Mouse (Mus musculus): ENCODE data around the gene Insyn1.
A peak's percentile ranks its signal among the peaks of the same experiment; 100 is the strongest.

Insyn1 gene

GRCm38 (mm10) chr9:58487851-58488801 is at the start of gene Insyn1:
Gene Insyn1 (plus strand): TSS chr9:58488603.
- peak; percentile 61 for DNase-seq (ENCODE audit: low read depth, low spot score)

DNA sequence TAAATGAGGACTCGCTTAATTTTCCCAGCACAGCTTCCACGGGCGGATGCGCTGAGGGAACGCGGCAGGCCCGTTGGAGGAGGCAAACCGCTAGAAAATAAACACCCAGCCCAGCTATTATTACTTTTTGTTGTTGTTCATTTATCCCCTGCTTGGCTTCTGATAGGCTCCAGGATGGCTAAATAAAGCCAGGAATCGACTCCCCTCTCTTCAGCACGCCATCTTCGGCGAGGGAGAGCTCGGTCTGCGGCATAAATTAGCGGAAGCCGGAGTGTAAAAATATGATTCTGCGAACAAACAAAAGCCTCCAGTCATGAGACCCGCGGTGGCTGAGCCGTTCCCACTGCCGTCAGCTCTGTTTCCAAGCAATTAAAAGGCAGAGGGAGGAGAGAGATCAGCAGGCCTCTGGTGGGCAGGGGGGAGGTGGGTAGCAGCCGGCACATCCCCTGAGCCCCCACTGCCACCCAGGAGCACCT is 49.4 kb upstream of the Insyn1 start:
- DNase-seq (ENCODE audit: low read depth, low spot score): no peak

GRCm38 (mm10) chr9:58440100-58440499 is 48.3 kb upstream of the Insyn1 start:
- no peak for DNase-seq (ENCODE audit: low read depth, low spot score)

GRCm38 (mm10) chr9:58440614-58441013 is 47.8 kb upstream of the Insyn1 start:
- DNase-seq (ENCODE audit: low read depth, low spot score): no peak

- DNase-seq (ENCODE audit: low read depth, low spot score): no peak
These were observed 46.9 kb upstream of the Insyn1 start for GRCm38 (mm10) chr9:58441351-58442104.

GRCm38 (mm10) chr9:58442105-58443010 is 46.0 kb upstream of the Insyn1 start:
- no peak for DNase-seq (ENCODE audit: low read depth, low spot score)

- no peak for DNase-seq (ENCODE audit: low read depth, low spot score)
These were observed 45.3 kb upstream of the Insyn1 start for GRCm38 (mm10) chr9:58443061-58443460.

- DNase-seq (ENCODE audit: low read depth, low spot score): no peak
These were observed 41.6 kb upstream of the Insyn1 start for GRCm38 (mm10) chr9:58446829-58447228.

DNA sequence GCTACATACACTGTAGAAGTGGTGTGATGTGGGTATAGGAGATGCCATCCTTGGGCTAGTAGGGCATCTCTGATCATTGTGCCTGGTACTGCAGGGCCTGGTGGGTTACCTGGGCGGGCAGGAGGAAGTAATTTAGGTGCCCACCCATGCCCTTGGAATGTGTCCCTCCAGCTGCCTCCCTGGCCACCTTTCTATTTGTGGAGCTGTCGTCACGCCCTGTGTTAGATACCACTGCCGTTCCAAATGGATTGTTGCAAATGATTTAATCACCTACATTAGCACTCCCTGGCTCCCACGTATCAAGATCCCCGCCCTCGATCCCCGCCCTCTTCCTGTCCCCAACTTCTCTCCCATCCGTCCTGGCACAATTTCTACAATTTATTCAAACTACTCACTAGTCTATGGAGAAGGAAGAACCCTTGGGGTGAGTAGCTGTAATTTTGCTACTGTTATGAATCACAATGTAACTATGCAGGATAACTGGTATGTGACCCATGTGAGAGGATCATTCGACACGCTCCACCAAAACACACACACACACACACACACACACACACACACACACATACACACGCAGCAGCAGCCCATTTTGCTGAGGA is 40.3 kb upstream of the Insyn1 start:
- DNase-seq (ENCODE audit: low read depth, low spot score): no peak

GRCm38 (mm10) chr9:58449526-58449925 is 38.9 kb upstream of the Insyn1 start:
- no peak for DNase-seq (ENCODE audit: low read depth, low spot score)

GRCm38 (mm10) chr9:58453791-58454378 is 34.5 kb upstream of the Insyn1 start:
- no peak for DNase-seq (ENCODE audit: low read depth, low spot score)

DNA sequence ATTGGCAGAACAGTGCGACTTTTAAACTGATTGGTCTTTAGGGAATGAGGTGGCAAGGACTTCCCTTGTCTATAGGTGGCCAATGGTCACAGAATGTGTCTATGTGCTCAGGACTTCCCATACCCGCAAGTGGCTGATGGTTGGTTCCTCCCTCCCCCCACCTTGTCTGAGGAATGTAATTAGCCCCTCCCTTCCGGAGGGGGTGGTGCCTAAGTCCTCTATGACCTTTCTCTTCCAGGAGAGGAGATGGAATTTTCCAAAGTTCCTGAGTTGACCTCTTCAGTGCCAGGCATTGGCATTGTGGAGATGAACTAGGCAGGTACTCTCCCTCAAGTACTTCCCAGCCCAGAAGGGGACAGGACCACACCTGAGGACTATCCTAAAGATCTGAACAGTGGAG is 33.5 kb upstream of the Insyn1 start:
- DNase-seq (ENCODE audit: low read depth, low spot score): no peak

- no peak for DNase-seq (ENCODE audit: low read depth, low spot score)
These were observed 32.6 kb upstream of the Insyn1 start for GRCm38 (mm10) chr9:58455798-58456197.

DNA sequence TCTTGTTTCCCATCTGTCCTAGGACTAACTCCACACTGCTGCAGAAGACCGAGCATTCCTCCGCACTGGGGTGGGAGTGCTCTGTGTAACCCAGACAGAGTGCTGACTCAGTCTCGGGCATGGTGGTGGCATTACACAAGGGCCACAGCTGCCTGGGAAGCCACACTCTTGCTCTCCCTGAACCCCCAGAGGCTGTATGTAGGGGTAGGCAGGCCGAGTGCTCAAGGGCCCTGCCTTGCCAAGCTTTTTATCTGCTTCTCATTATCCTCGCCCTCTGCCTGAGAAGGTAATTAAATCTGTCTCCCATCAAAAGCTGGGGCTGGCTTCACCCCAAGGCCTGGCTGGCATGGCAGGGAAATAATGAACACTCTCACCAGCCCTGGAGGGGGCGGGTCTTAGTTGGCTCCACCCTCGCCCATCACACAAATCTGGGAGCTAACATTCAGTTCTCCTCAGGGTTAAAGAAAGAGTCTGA is 30.9 kb upstream of the Insyn1 start:
- DNase-seq (ENCODE audit: low read depth, low spot score): no peak

GRCm38 (mm10) chr9:58458341-58458740 is 30.1 kb upstream of the Insyn1 start:
- DNase-seq (ENCODE audit: low read depth, low spot score): no peak

DNA sequence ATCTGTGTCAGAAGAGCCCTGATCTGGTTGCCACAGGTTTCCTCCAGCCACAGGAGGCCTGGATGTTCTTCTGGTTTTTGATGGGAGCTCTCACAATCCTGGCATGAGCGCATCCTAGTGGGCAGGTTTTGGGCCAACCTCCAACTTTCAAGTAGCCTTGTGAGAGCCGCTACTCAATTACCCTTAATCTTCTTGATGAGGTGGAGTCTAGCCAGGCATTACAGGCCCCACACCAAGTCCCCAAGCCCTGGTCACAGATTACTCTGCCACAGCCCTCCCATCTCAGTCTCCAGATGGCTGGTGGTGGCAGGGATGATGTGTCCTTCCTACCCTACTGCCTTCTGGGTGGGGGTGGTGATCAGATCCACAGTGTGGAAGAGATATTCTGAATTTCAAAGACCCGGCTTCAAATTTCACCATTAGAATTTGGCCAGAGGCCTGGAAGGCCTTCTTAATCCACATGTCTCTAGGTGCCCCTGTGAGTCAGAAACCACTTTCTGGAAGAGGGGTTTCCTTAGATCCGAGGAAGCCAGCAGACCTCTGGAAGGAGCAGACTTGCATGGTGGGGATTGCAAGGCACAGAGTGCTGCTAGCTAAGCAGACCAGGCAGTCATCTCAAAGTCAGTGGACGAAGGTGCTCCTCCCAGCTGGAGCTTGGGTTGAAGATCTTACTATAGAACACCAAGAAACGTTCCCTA is 29.4 kb upstream of the Insyn1 start:
- no peak for DNase-seq (ENCODE audit: low read depth, low spot score)

DNA sequence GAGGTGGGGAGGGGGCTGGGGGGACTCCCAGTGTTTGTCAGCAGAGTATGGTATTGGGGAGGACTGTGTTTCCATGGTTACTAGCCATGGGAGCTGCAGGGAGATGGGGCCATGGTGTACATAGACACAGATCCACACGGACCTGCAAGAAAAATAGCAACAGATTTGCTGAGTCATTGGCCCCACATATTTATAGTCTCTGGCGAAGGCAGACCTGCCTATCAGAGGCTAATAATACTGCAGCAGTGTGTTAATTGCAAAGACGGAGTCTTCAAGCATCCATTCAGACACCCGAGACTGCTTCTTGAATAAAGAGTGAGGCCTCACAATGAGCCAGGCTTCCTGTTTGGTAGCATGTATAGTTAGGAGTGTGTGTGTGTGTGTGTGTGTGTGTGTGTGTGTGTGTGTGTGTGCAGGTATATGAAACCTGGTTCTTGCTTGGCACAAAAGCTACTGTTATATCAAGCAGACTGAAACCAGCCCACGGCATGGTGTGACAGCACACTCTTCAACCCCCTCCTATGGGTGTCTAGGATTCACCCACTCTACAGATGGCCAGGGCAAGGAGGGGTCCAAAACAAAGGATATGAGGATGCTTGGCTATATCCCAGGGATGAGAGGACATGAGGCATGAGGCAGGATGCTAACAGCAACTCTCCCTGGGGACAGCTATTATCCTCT is 20.9 kb upstream of the Insyn1 start:
- no peak for DNase-seq (ENCODE audit: low read depth, low spot score)

DNA sequence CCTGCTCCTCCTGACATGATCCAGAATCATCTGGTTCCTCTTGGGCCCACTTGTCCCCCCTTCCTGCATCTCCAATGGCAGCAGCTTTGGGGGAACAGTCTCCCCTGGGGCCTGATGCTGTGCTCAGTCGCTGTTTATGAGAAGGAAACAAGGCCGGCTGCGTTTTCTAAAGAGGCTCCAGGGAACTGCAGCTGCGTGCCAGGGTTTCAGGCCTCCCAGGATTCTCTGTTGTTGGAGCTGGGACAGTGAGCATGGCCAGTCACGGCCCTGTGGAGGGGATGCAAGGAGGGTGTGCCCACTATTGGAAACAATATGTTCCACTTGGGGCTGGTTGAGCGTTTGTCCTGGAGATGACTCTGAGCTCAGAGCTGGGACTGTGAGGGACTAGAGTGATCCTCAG is 17.9 kb upstream of the Insyn1 start:
- no peak for DNase-seq (ENCODE audit: low read depth, low spot score)

DNA sequence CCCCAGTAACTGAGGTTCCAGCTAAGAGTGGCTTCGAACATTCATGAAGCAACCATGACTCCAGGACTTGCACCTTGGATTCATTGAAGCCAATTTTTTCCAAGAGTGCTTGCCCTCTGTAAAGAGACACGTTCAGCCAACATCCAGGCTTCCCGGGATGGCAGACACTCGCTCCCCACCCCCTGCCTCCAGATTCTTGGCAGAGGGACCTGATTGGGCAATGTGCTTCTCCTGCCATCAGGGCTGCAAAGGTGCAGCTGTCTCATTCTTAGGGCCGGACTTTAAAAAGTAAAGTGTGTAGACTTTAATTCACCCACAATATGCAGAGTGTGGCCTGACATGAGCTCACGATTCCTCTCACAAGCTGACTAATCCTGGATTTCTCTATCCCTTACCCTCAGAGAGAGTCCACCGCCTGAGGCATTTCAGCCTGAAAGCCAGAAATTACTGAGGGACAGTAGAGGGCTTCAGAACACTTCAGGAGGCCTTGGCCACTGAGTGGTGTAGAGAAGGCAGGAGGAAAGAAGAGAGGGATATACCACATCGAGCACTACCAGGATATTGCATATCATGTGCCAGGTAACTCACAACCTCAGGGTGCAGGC is 15.1 kb upstream of the Insyn1 start:
- DNase-seq (ENCODE audit: low read depth, low spot score): no peak

All from mesoderm, embryonic 11.5 days (tissue).